Mouse (Mus musculus): ENCODE measurements at regions not wholly inside any gene's neighbourhood (a gene's known extent, or its start where the extent isn't known, plus 50 kb on each side); places are given as distances from the start of the nearest gene placed in this dataset.

DNA sequence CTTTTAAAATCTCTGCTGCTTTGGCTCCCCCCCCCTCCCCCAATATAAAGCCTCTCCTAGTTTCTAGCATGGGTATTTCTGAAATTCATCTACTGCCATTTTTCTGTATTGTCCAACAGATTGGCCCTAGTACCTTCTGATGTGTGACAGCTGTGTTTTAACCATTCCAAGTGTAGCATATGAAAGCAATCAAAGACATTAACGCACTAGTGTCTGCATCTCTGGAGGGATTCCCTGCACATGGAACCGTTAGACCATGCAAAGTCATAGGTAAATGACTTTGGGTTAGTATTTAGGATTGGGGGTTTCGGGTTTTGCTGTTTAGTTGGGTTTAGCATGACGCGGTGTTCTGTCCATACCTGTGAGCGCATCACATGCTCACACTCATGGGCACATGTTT, 57.3 kb upstream of the Smarca2 start:
- WGBS = 89% methylated on average over 6 of the region's 6 CpGs
- no peaks in the 10 kb centered on the region for H3K4me1 ChIP-seq (ENCODE audit: control insufficient read depth, insufficient read depth, low read length)
- no peak overlapping the region for H3K27ac ChIP-seq (ENCODE audit: control insufficient read depth, insufficient read depth, low read depth, low read length, poor library complexity)
- TF ChIP-seq POLR2A (IDR thresholded peaks at IDR 0.05; ENCODE audit: borderline replicate concordance, control insufficient read depth, low read depth, low read length) = no peak
- TF ChIP-seq CTCF (IDR thresholded peaks at IDR 0.05; ENCODE audit: control insufficient read depth, insufficient read depth, low read length) = no peak
- no peak overlapping the region for H3K4me3 ChIP-seq (replicated peaks; ENCODE audit: control insufficient read depth, low read depth, low read length)

DNA sequence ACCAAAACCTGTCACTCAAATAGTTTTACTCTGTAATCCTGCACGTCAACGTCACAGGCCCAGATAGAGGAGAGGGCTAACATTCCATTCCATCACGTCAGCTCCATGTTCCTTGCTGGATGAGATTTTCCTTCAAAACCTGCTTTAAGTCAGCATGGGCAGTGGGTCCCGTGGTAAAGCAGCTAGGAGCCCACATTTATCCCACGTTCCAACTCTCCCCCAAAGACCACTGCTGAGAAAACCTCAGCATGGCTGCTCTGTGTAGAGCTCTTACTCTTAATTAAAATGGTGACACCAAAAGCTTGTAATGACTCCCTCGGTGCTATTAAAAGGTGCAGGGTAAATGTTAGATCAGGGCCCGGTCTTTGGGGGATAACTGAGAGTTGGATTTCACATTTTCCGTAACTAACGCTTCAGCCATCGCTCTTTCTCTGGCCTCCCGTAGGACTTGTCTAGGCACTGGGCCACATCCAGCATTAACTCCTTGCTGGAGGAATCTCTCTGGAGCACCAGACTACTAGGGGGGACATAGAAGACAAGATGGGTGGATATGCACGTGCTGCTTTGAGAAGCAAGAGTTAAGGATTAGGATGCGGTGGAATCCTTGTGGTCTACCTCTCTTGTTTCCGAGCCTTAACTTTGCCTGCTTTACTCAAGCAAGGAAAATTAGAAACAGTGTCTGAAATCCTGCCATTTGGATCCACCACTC, 56.1 kb upstream of the Smarca2 start:
- WGBS = 80% methylated on average over 14 of the region's 14 CpGs
- no peaks in the 10 kb centered on the region for H3K4me1 ChIP-seq (ENCODE audit: control insufficient read depth, insufficient read depth, low read length)
- TF ChIP-seq CTCF (IDR thresholded peaks at IDR 0.05; ENCODE audit: control insufficient read depth, insufficient read depth, low read length) (no peak), POLR2A (IDR thresholded peaks at IDR 0.05; ENCODE audit: borderline replicate concordance, control insufficient read depth, low read depth, low read length) (no peak)
- H3K4me3 ChIP-seq (replicated peaks; ENCODE audit: control insufficient read depth, low read depth, low read length) = no peak overlapping the region
- no peak overlapping the region for H3K27ac ChIP-seq (ENCODE audit: control insufficient read depth, insufficient read depth, low read depth, low read length, poor library complexity)

DNA sequence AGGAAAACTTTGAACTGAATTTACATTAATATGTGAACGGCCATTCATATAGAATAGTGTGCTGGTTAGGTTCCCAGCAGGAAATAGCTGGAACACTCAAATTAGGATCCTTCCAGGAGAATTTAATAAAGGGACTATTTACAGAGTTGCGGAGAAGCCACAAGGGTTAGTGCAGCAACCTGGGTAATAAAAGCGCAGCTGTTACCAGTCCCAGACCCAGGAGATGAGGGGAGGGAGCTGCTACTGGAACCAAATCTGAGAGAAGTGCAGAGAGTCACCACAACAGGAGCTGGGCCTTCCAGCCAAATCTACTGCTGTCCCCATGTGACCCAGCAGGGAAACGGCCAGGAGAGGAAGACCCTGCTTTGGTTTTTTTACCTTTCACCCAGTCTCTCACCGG, 54.6 kb upstream of the Smarca2 start:
- Histone ChIP-seq H3K4me1 (ENCODE audit: control insufficient read depth, insufficient read depth, low read length) (no peaks in the 10 kb centered on the region), H3K4me3 (replicated peaks; ENCODE audit: control insufficient read depth, low read depth, low read length) (no peak overlapping the region), H3K27ac (ENCODE audit: control insufficient read depth, insufficient read depth, low read depth, low read length, poor library complexity) (no peak overlapping the region)
- no peak for TF ChIP-seq POLR2A (IDR thresholded peaks at IDR 0.05; ENCODE audit: borderline replicate concordance, control insufficient read depth, low read depth, low read length)
- no peak for TF ChIP-seq CTCF (IDR thresholded peaks at IDR 0.05; ENCODE audit: control insufficient read depth, insufficient read depth, low read length)
- WGBS = 54% methylated on average over 5 of the region's 5 CpGs

Measured in bone marrow, adult 2 months (tissue).